Mouse (Mus musculus) embryonic facial prominence, embryonic 11.5 days (tissue): Measurements from ENCODE around the gene Cidec. TPM values are rescaled to one million over a fixed set of nuclear protein-coding genes. Genes with fewer than 3 reads are reported as not detected.

Source experiments
- ATAC-seq: fragments of 200-750 bp; cut with Nextera tagmentation; replicated peaks from 2 replicates; pipeline ENCODE4 v1.8.0; 2017; ENCODE audit warnings: low read depth; ENCODE audit not compliant: insufficient number of reproducible peaks, low FRiP score, low TSS enrichment
- DNase-seq: peaks from one replicate; pipeline ENCODE4 v3.0.0-alpha.2; 2015; ENCODE audit warnings: low spot score
- H3K27ac ChIP-seq: fragments of 300-500 bp; sonication (generic); replicated peaks from 2 replicates; pipeline ENCODE4 v1.5.1; 2014; ENCODE audit warnings: mild to moderate bottlenecking, low read depth, low read length, control low read depth
- H3K27me3 ChIP-seq: fragments of 300-500 bp; sonication (generic); 2 replicates; pipeline ENCODE4 v1.6.1; 2014; ENCODE audit warnings: mild to moderate bottlenecking, low read length, moderate library complexity, mixed read lengths; ENCODE audit not compliant: control insufficient read depth, insufficient read depth
- H3K36me3 ChIP-seq: fragments of 300-500 bp; sonication (generic); replicated peaks from 2 replicates; pipeline ENCODE4 v1.6.1; 2014; ENCODE audit warnings: low read depth, mild to moderate bottlenecking, low read length, moderate library complexity, mixed read lengths; ENCODE audit not compliant: control insufficient read depth, insufficient read depth
- H3K4me1 ChIP-seq: fragments of 300-500 bp; sonication (generic); 2 replicates; pipeline ENCODE4 v1.6.1; 2014; ENCODE audit warnings: low read length, mixed read lengths; ENCODE audit not compliant: control insufficient read depth, insufficient read depth
- H3K4me2 ChIP-seq: fragments of 300-500 bp; sonication (generic); 2 replicates; pipeline ENCODE4 v1.6.1; 2014; ENCODE audit warnings: low read depth, mild to moderate bottlenecking, control low read depth, low read length, moderate library complexity
- H3K4me3 ChIP-seq: fragments of 300-500 bp; sonication (generic); 2 replicates; pipeline ENCODE4 v1.5.1; 2014; ENCODE audit warnings: low read depth, low read length, control low read depth
- H3K9ac ChIP-seq: fragments of 300-500 bp; sonication (generic); replicated peaks from 2 replicates; pipeline ENCODE4 v1.6.1; 2014; ENCODE audit warnings: mild to moderate bottlenecking, control low read depth, low read length
- H3K9me3 ChIP-seq: fragments of 300-500 bp; sonication (generic); replicated peaks from 2 replicates; pipeline ENCODE4 v1.6.1; 2016; ENCODE audit warnings: mild to moderate bottlenecking, low read length, inconsistent platforms, mixed read lengths; ENCODE audit not compliant: control insufficient read depth
- WGBS: fragments of 180-500 bp; shearing (Covaris S2); extraction: QIAGEN DNeasy Blood & Tissue Kit; methylation state at CpG from one replicate; pipeline ENCODE4 v1.1.7; 2014; 5-methylcytosine and 5-hydroxymethylcytosine counted together
- polyA plus RNA-seq: library from polyadenylated mRNA; unstranded; fragments of >200 nt; fragmentation: Nextera tagmentation; extraction: Ambion mirVana; gene quantifications from 2 replicates; pipeline ENCODE4 v1.2.1, GENCODE M21; 2014

Gene Cidec
- polyA plus RNA-seq, 1 experiment from 2014 or later = not detected

DNA sequence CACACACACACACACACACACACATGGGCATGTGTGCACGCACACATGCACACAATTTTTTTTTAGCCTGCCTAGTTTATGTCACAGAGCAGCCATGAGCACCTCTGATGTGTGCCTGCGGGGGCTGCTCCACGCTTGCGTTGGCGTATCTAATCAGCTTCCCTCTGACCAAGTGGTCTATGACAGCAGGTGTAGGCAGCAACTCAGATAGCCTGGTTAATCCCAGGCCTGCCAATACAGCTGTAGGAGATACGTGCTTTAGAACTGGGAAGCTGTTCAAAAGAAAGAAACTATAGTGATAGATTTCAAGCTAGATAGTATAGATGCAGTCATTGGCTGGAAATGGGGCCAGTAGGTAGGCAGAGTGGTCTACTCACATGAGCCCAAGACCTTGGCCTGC is 38.2 kb upstream of the Cidec start:
- WGBS = 83% methylated on average over 6 of the region's 6 CpGs

DNA sequence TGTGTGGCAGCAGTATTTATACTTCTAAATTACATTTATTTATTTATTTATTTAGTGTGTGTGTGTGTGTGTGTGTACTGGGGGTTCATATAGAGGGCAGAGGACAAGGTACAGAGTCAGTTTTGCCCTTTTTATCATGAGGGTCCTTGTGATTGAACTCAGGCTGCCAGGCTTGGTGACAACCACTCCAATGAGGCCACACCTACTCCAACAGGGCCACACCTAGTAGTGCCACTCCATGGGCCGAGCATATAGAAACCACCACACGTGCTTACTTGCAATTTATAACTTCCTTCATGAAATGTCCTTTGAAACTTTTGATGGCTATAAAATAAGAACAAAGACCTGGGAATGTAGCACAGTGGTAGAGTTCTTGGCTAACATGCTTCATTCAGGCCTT is 37.7 kb upstream of the Cidec start:
- no peak overlapping the region for H3K9ac ChIP-seq
- H3K36me3 ChIP-seq = no peaks in the 10 kb centered on the region
- H3K4me1 ChIP-seq = peaks cover 6% of the 10 kb centered on the region
- no peaks in the 10 kb centered on the region for H3K9me3 ChIP-seq
- no peak overlapping the region for H3K4me3 ChIP-seq
- no peak overlapping the region for H3K4me2 ChIP-seq
- no peak overlapping the region for H3K27ac ChIP-seq
- H3K27me3 ChIP-seq = peaks cover 17% of the 10 kb centered on the region
- ATAC-seq (no peak), DNase-seq (no peak)
- WGBS = 82% methylated on average over 2 of the region's 2 CpGs

More for the DNA sequence above, 38.2 kb upstream of the Cidec start:
- H3K9me3 ChIP-seq = no peaks in the 10 kb centered on the region
- no peak overlapping the region for H3K27ac ChIP-seq
- no peak overlapping the region for H3K9ac ChIP-seq
- no peak overlapping the region for H3K4me2 ChIP-seq
- H3K4me3 ChIP-seq = no peak overlapping the region
- H3K4me1 ChIP-seq = peaks cover 6% of the 10 kb centered on the region
- H3K27me3 ChIP-seq = peaks cover 17% of the 10 kb centered on the region
- ATAC-seq (no peak), DNase-seq (no peak)
- no peaks in the 10 kb centered on the region for H3K36me3 ChIP-seq

DNA sequence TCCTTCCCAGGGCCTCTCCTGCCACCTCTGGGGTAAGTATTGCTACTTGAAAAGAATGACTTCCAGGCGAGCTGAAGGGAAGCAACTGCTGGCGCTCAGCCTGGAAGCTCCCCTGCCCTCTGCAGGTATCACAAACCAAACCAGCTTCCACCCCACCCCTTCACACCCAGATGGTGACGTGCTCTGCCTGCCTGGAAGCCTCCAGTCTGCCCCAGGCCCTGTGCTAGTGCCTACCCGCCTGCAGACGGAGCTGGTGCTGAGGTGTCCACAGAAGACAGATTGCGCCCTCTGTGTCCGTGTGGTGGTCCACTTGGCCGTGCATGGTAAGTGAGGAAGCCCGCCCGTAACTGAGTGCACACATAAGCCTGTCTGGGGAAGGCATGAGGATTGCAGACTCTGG is 36.5 kb upstream of the Cidec start:
- Histone ChIP-seq H3K4me1 (peaks cover 6% of the 10 kb centered on the region), H3K27me3 (peaks cover 17% of the 10 kb centered on the region), H3K9me3 (no peaks in the 10 kb centered on the region), H3K4me3 (no peak overlapping the region), H3K4me2 (no peak overlapping the region), H3K9ac (no peak overlapping the region), H3K27ac (no peak overlapping the region), H3K36me3 (no peaks in the 10 kb centered on the region)
- ATAC-seq = no peak
- no peak for DNase-seq
- 62% methylated on average over 10 of the region's 10 CpGs for WGBS

DNA sequence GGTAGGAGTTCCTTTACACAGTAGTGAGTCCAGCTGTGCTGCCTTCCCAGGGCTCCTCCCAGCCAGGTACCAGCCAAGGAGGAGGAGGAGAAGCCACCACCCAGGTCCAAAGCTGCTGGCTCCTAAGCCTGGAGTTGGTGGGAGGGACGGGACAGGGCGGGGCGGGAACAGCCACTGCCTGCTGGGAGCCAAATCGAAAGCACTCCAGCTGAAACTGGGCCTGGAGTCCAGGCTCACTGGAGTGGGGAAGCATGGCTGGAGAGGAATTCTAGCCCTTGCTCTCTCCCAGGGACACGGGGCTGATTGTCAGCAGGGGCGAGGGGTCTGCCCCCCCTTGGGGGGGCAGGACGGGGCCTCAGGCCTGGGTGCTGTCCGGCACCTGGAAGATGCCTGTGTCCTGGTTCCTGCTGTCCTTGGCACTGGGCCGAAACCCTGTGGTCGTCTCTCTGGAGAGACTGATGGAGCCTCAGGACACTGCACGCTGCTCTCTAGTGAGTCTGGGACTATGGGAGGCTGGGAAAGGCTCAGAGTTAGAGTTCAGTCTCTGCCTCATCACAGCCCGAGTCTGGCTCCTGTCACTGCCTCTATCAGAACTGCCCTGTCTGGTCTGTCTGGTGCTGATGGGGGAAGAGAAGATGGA is 35.9 kb upstream of the Cidec start, which contains the start of gene Il17rc:
Gene Il17rc, plus strand, starts transcription at position 131 of the 640 bp plus-strand sequence.
- Histone ChIP-seq H3K9me3 (no peaks in the 10 kb centered on the region), H3K36me3 (no peaks in the 10 kb centered on the region), H3K9ac (peak within 1 kb of the TSS; percentile 19; the same call in 1 of the 2 replicates), H3K4me1 (peaks cover 6% of the 10 kb centered on the region), H3K27me3 (peaks cover 17% of the 10 kb centered on the region), H3K4me3 (no peak within 1 kb of the TSS), H3K27ac (no peak within 1 kb of the TSS), H3K4me2 (peak within 1 kb of the TSS; percentile 6; the same call in 1 of the 2 replicates)
- 24% methylated on average over 12 of the region's 12 CpGs for WGBS
- ATAC-seq (no peak), DNase-seq (peak; percentile 21)

DNA sequence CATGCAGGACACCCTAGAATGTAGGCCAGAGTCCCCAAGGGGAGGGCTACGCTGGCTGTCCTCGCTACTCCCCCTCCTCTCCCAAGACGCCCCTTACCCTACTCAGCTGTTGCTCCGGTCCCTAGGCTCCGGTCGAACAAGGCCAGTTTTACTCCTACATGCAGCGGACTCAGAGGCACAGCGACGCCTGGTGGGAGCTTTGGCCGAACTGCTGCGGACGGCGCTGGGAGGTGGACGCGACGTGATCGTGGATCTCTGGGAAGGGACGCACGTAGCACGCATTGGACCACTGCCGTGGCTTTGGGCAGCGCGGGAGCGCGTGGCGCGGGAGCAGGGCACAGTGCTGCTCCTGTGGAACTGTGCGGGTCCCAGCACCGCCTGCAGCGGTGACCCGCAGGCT is 33.9 kb upstream of the Cidec start:
- Histone ChIP-seq H3K9ac (peak overlapping the region; percentile 52), H3K9me3 (no peaks in the 10 kb centered on the region), H3K36me3 (no peaks in the 10 kb centered on the region), H3K4me1 (peaks cover 6% of the 10 kb centered on the region), H3K27me3 (peaks cover 17% of the 10 kb centered on the region), H3K4me3 (peak overlapping the region; percentile 32), H3K4me2 (peak overlapping the region; percentile 64), H3K27ac (no peak overlapping the region)
- DNase-seq = peak; percentile 82
- peak; percentile 54; the same call in 1 of the 2 replicates for ATAC-seq
- WGBS = 1% methylated on average over 31 of the region's 31 CpGs

DNA sequence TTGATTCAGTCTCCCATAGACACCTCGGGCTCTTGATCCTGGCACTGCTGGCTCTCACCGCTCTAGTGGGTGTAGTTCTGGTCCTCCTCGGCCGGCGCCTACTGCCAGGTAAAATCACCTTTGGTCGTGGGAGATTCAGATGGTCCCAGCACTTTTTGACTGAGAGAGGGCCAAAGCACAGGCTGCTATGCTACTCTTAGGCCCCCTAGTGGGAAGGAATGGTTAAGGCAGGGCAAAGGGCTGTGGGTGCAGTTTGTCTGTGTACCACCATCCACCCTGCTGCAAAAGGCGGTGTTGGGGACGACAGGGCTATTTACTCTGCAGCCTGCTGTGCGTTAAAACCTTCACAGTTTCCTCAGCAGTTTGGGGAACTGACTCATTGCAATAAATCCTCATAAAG is 33.5 kb upstream of the Cidec start:
- WGBS = 9% methylated on average over 9 of the region's 9 CpGs
- Histone ChIP-seq H3K4me2 (peak overlapping the region; percentile 64), H3K27ac (no peak overlapping the region), H3K9ac (peak overlapping the region; percentile 52; the same call in 1 of the 2 replicates), H3K36me3 (no peaks in the 10 kb centered on the region), H3K4me3 (peak overlapping the region; percentile 32; the same call in 1 of the 2 replicates), H3K27me3 (peaks cover 17% of the 10 kb centered on the region), H3K4me1 (peaks cover 6% of the 10 kb centered on the region), H3K9me3 (no peaks in the 10 kb centered on the region)
- peak; percentile 86 for DNase-seq
- no peak for ATAC-seq

DNA sequence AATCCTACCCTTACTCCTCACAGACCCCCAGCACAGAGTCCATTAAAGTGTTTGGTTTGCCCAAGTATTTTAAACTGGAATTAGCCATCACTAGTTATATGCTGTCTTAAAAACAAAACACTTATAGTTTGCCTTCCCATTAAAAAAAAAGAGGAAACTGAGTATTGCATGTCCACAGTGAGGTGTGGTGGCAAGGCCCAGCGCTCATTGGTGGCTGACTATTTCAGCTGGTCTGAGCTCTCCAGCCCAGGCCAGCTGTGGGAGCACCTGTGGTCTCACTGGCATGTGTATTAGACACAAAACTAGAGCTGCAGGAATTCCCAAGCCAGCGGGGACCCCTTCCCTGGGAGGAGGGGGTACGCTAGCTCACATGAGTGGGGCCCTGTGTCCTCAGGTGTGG is 33.0 kb upstream of the Cidec start:
- no peak for ATAC-seq
- no peak for DNase-seq
- Histone ChIP-seq H3K4me2 (no peak overlapping the region), H3K27ac (no peak overlapping the region), H3K4me3 (no peak overlapping the region), H3K36me3 (no peaks in the 10 kb centered on the region), H3K9ac (no peak overlapping the region), H3K27me3 (peaks cover 17% of the 10 kb centered on the region), H3K9me3 (no peaks in the 10 kb centered on the region), H3K4me1 (peaks cover 6% of the 10 kb centered on the region)
- WGBS = 67% methylated on average over 3 of the region's 3 CpGs

DNA sequence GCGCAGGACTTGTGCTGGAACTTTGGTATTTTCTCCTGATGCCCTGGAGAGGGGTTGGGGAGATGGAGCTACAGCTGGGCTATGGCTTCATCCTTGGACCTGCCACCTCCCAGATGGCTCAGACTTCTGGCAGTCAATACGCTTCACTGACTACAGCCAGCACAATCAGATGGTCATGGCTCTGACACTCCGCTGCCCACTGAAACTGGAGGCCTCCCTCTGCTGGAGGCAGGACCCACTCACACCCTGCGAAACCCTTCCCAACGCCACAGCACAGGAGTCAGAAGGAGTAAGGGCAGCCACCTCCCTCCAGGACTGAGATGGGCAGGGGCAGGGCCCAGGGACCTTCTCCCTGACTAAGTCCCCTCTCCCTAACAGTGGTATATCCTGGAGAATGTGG is 30.0 kb upstream of the Cidec start:
- 55% methylated on average over 5 of the region's 5 CpGs for WGBS
- H3K9me3 ChIP-seq = no peaks in the 10 kb centered on the region
- ATAC-seq (no peak), DNase-seq (no peak)
- H3K27me3 ChIP-seq = peaks cover 11% of the 10 kb centered on the region
- H3K9ac ChIP-seq = no peak overlapping the region
- H3K4me2 ChIP-seq = no peak overlapping the region
- no peak overlapping the region for H3K4me3 ChIP-seq
- peaks cover 6% of the 10 kb centered on the region for H3K4me1 ChIP-seq
- H3K36me3 ChIP-seq = no peaks in the 10 kb centered on the region
- no peak overlapping the region for H3K27ac ChIP-seq
